Mouse (Mus musculus): ENCODE measurements at regions not wholly inside any gene's neighbourhood (a gene's known extent, or its start where the extent isn't known, plus 50 kb on each side); places are given as distances from the start of the nearest gene placed in this dataset.

DNA sequence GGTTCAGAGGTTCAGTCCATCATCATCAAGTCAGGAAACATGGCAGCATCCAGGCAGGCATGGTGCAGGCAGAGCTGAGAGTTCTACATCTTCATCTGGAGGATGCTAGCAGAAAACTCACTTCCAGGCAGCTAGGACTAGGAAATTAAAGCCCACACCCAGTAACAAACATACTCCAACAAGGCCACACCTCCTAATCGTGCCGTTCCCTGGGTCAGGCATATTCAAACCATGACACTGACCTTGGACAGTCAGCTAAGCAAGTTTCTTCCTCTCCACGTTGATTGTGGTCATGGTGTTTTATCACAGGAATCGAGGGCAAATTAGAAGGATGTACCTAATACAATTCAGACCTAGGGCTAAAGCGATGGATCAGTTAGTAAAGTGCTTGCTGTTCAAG lies 294.5 kb downstream of the Rngtt start:
- Histone ChIP-seq H3K9ac (ENCODE audit: low read length) (no peak overlapping the region), H3K4me2 (replicated peaks; ENCODE audit: low read depth) (no peak overlapping the region), H3K9me3 (ENCODE audit: control insufficient read depth, low read length) (no peaks in the 10 kb centered on the region), H3K27me3 (ENCODE audit: control insufficient read depth, insufficient read depth, low read length) (no peaks in the 10 kb centered on the region), H3K27ac (replicated peaks) (no peak overlapping the region), H3K36me3 (ENCODE audit: control insufficient read depth, insufficient read depth, low read length) (no peaks in the 10 kb centered on the region), H3K4me3 (ENCODE audit: low read depth, low read length) (no peak overlapping the region), H3K4me1 (replicated peaks; ENCODE audit: control insufficient read depth, insufficient read depth) (no peaks in the 10 kb centered on the region)
- ATAC-seq (ENCODE audit: low FRiP score, low TSS enrichment) (no peak), DNase-seq (ENCODE audit: low spot score) (no peak)
- no peak for TF ChIP-seq CTCF (IDR thresholded peaks at IDR 0.05; ENCODE audit: low read depth)
- TF ChIP-seq EP300 (optimal IDR thresholded peaks at IDR 0.05), result no peak
- 88% methylated on average over 5 of the region's 5 CpGs for WGBS

DNA sequence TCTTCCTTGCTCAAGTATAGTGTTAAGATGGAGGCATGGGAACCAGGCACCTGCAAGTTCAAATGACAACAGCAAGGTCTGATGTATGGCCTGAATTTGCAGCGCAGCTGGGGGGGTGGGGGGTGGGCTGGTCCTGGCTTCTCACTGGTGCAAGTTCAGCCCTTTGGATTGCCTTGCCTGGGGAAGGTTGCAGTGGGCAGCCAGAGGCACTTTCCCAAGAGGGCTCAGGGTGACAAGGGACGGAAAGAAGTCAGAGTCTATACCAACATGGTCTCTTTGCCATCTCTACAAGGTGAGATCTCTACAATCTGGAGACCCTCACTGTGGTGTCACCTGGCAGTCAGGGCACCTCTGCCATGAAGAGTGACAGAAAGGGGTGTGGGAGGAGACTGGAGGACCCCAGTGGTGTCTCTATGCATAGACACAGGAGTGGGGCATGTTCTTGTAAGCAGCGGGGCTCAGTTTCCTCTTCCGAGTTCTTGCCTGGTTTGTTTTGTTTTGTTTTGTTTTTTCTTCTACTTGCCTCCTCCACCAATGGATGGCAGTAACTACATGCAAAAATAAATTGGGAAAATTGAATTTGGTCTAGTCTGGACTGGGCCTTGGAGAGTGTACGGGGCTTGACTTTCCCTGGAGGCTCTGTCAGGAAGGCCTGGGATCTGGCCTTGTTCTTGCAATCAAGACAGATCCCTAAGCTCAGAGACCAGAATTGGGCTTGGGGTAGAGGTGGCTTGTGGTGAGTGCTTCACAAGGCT lies 284.4 kb upstream of the Cnr1 start:
- no peak overlapping the region for H3K4me3 ChIP-seq (ENCODE audit: low read depth, low read length)
- 83% methylated on average over 5 of the region's 5 CpGs for WGBS
- H3K27me3 ChIP-seq (ENCODE audit: control insufficient read depth, insufficient read depth, low read length), result no peaks in the 10 kb centered on the region
- H3K9ac ChIP-seq (ENCODE audit: low read length), result no peak overlapping the region
- ATAC-seq (ENCODE audit: low FRiP score, low TSS enrichment), result no peak
- TF ChIP-seq EP300 (optimal IDR thresholded peaks at IDR 0.05) (no peak), CTCF (IDR thresholded peaks at IDR 0.05; ENCODE audit: low read depth) (peak; percentile 10; the same call in 1 of the 2 replicates)
- no peaks in the 10 kb centered on the region for H3K36me3 ChIP-seq (ENCODE audit: control insufficient read depth, insufficient read depth, low read length)
- no peak overlapping the region for H3K4me2 ChIP-seq (replicated peaks; ENCODE audit: low read depth)
- no peak for DNase-seq (ENCODE audit: low spot score)
- H3K9me3 ChIP-seq (ENCODE audit: control insufficient read depth, low read length), result no peaks in the 10 kb centered on the region
- no peaks in the 10 kb centered on the region for H3K4me1 ChIP-seq (replicated peaks; ENCODE audit: control insufficient read depth, insufficient read depth)
- H3K27ac ChIP-seq (replicated peaks), result no peak overlapping the region

DNA sequence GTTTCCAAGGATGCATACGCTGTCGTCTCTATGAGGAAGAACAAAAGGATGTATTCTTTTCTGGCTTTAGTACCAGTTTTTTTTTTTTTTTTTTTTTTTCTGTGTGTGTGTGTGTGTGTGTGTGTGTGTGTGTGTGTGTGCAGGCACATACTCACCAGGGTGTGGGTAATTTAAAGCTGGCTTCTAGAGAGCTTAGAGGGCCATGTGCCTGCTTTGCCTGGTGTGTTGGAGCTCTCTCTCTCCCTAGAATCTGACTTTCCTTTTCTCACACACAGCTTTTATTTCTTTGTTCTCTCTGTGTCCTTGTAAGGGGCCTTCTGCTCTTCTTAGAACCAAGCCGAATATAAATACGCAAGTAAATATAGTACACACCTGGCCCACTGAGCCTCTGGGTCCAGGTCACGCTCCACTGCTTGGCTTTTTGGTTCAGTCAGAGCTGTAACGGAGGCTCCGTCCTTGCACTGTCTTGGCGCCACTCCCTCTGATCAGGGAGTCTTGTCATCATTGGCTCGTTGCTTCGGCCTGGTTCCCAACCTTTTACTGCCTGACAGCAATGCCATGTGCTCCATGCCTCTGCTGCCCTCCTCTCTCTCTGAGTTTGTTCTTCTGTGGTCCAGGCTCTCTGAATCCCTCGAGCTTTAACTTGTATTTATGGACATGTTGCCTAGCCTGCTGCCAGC lies 283.7 kb upstream of the Cnr1 start:
- ATAC-seq (ENCODE audit: low FRiP score, low TSS enrichment) (no peak), DNase-seq (ENCODE audit: low spot score) (no peak)
- no peak overlapping the region for H3K4me3 ChIP-seq (ENCODE audit: low read depth, low read length)
- 71% methylated on average over 11 of the region's 11 CpGs for WGBS
- H3K36me3 ChIP-seq (ENCODE audit: control insufficient read depth, insufficient read depth, low read length), result no peaks in the 10 kb centered on the region
- H3K4me1 ChIP-seq (replicated peaks; ENCODE audit: control insufficient read depth, insufficient read depth), result no peaks in the 10 kb centered on the region
- no peak overlapping the region for H3K9ac ChIP-seq (ENCODE audit: low read length)
- TF ChIP-seq EP300 (optimal IDR thresholded peaks at IDR 0.05) (no peak), CTCF (IDR thresholded peaks at IDR 0.05; ENCODE audit: low read depth) (no peak)
- H3K27me3 ChIP-seq (ENCODE audit: control insufficient read depth, insufficient read depth, low read length), result no peaks in the 10 kb centered on the region
- no peaks in the 10 kb centered on the region for H3K9me3 ChIP-seq (ENCODE audit: control insufficient read depth, low read length)
- no peak overlapping the region for H3K27ac ChIP-seq (replicated peaks)
- H3K4me2 ChIP-seq (replicated peaks; ENCODE audit: low read depth), result no peak overlapping the region

DNA sequence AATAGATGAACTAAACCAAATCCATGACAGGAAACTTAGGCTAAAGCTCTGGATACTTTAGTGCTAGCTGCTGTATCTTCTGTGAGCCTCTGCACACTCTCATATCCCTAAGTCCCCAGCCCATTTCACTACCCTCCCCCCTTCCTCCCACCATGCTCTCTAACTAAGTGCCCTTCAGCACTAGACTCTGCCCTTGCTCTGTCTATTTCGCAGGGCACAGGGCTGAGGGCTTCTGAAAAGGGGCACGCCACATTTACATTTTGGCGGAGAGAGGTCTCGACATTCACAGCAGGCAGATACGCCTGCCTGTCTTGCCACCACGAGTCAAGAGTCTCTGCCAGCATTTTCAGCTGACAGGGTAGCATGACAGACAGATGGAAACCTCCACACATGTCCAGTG lies 282.5 kb upstream of the Cnr1 start:
- Histone ChIP-seq H3K36me3 (ENCODE audit: control insufficient read depth, insufficient read depth, low read length) (no peaks in the 10 kb centered on the region), H3K4me1 (replicated peaks; ENCODE audit: control insufficient read depth, insufficient read depth) (no peaks in the 10 kb centered on the region), H3K9ac (ENCODE audit: low read length) (no peak overlapping the region), H3K9me3 (ENCODE audit: control insufficient read depth, low read length) (no peaks in the 10 kb centered on the region), H3K4me2 (replicated peaks; ENCODE audit: low read depth) (no peak overlapping the region), H3K27ac (replicated peaks) (no peak overlapping the region), H3K4me3 (ENCODE audit: low read depth, low read length) (no peak overlapping the region), H3K27me3 (ENCODE audit: control insufficient read depth, insufficient read depth, low read length) (no peaks in the 10 kb centered on the region)
- DNase-seq (ENCODE audit: low spot score) (no peak), ATAC-seq (ENCODE audit: low FRiP score, low TSS enrichment) (no peak)
- 77% methylated on average over 6 of the region's 6 CpGs for WGBS
- no peak for TF ChIP-seq EP300 (optimal IDR thresholded peaks at IDR 0.05)
- TF ChIP-seq CTCF (IDR thresholded peaks at IDR 0.05; ENCODE audit: low read depth), result no peak

DNA sequence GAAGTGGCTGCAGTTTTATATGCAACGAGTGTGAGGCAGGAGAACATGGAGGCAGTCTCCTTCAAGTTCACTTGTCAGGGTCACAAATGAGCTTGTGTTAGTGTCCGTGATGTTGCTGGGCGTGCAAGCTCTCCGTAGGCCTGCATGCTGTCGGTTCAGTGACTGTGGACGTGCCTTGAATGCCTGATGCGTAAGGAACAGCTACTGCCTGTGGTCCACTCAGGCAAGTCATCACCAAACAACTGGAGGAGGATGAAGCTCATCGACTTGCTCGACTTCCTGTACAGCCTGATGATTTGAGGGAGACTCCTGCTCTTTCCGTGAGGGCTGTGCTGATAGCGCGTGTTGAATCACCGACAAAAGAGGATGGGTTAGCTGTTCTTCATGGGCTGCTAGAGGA lies 281.9 kb upstream of the Cnr1 start:
- Histone ChIP-seq H3K27ac (replicated peaks) (no peak overlapping the region), H3K27me3 (ENCODE audit: control insufficient read depth, insufficient read depth, low read length) (no peaks in the 10 kb centered on the region), H3K9ac (ENCODE audit: low read length) (no peak overlapping the region), H3K4me1 (replicated peaks; ENCODE audit: control insufficient read depth, insufficient read depth) (no peaks in the 10 kb centered on the region), H3K4me3 (ENCODE audit: low read depth, low read length) (no peak overlapping the region), H3K9me3 (ENCODE audit: control insufficient read depth, low read length) (no peaks in the 10 kb centered on the region), H3K4me2 (replicated peaks; ENCODE audit: low read depth) (no peak overlapping the region), H3K36me3 (ENCODE audit: control insufficient read depth, insufficient read depth, low read length) (no peaks in the 10 kb centered on the region)
- DNase-seq (ENCODE audit: low spot score) (no peak), ATAC-seq (ENCODE audit: low FRiP score, low TSS enrichment) (no peak)
- 91% methylated on average over 13 of the region's 13 CpGs for WGBS
- no peak for TF ChIP-seq CTCF (IDR thresholded peaks at IDR 0.05; ENCODE audit: low read depth)
- TF ChIP-seq EP300 (optimal IDR thresholded peaks at IDR 0.05), result no peak

DNA sequence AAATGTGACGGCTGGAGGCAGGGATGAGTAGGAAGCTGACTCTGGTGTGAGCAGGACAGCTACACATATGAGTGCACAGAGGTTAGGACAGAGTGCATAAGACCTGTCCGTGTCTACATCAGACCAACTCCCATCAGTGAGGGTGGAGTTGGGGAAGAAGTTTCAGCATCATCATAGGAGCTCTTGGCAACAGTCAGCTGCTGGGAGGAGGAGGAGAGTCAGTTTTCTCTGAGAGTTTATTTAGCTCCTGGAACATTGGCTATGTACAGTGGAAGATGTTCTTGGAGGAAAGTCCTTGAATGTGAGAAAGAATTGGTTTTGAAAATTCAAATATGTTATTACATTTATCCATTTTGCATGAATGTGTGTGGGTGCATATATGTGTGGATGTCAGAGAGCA lies 279.2 kb upstream of the Cnr1 start:
- H3K4me2 ChIP-seq (replicated peaks; ENCODE audit: low read depth), result no peak overlapping the region
- no peak overlapping the region for H3K9ac ChIP-seq (ENCODE audit: low read length)
- H3K9me3 ChIP-seq (ENCODE audit: control insufficient read depth, low read length), result no peaks in the 10 kb centered on the region
- no peak overlapping the region for H3K27ac ChIP-seq (replicated peaks)
- no peaks in the 10 kb centered on the region for H3K27me3 ChIP-seq (ENCODE audit: control insufficient read depth, insufficient read depth, low read length)
- H3K4me1 ChIP-seq (replicated peaks; ENCODE audit: control insufficient read depth, insufficient read depth), result no peaks in the 10 kb centered on the region
- H3K36me3 ChIP-seq (ENCODE audit: control insufficient read depth, insufficient read depth, low read length), result no peaks in the 10 kb centered on the region
- TF ChIP-seq EP300 (optimal IDR thresholded peaks at IDR 0.05) (no peak), CTCF (IDR thresholded peaks at IDR 0.05; ENCODE audit: low read depth) (no peak)
- H3K4me3 ChIP-seq (ENCODE audit: low read depth, low read length), result no peak overlapping the region
- no peak for DNase-seq (ENCODE audit: low spot score)
- 75% methylated on average over 2 of the region's 2 CpGs for WGBS
- no peak for ATAC-seq (ENCODE audit: low FRiP score, low TSS enrichment)
